Mouse (Mus musculus) MEL (cell line): Measurements from ENCODE around the gene Atp5l.

ENCODE experiments used
- BHLHE40 ChIP-seq: IDR thresholded peaks from 2 replicates; pipeline ENCODE4 v1.6.1; 2012; ENCODE audit warnings: low read depth, mild to moderate bottlenecking, inconsistent platforms, low read length, improper control_type of control experiment, borderline replicate concordance
- CTCF ChIP-seq, 3 experiments: IDR thresholded peaks in 2 of 3; conservative IDR thresholded peaks in 1 of 3; 2 replicates each; pipeline ENCODE4 v1.5.1; 2011 to 2012; ENCODE audit warnings: low read length in 3 of 3, low read depth in 2 of 3, mild to moderate bottlenecking in 2 of 3, improper control_type of control experiment in 1 of 3, inconsistent platforms in 1 of 3, mixed read lengths in 1 of 3, moderate library complexity in 1 of 3; ENCODE audit not compliant: control insufficient read depth in 1 of 3, insufficient read depth in 1 of 3, poor library complexity in 1 of 3, severe bottlenecking in 1 of 3
- ETS1 ChIP-seq: IDR thresholded peaks from 2 replicates; pipeline ENCODE4 v1.6.1; 2012; ENCODE audit warnings: low read depth, mild to moderate bottlenecking, inconsistent platforms, low read length, improper control_type of control experiment, moderate library complexity
- GATA1 ChIP-seq: IDR thresholded peaks from 2 replicates; pipeline ENCODE4 v1.6.1; 2011; ENCODE audit warnings: low read depth, low read length, improper control_type of control experiment
- JUND ChIP-seq: IDR thresholded peaks from 2 replicates; pipeline ENCODE4 v1.6.1; 2011; ENCODE audit warnings: low read depth, mild to moderate bottlenecking, improper control_type of control experiment, low read length
- NELFE ChIP-seq: IDR thresholded peaks from 2 replicates; pipeline ENCODE4 v1.6.1; 2011; ENCODE audit warnings: low read depth, low read length, improper control_type of control experiment
- NRF1 ChIP-seq: IDR thresholded peaks from 2 replicates; pipeline ENCODE4 v1.6.1; 2014; ENCODE audit warnings: low read depth, mild to moderate bottlenecking, inconsistent platforms, low read length, improper control_type of control experiment, moderate library complexity; ENCODE audit not compliant: poor library complexity, insufficient read depth, severe bottlenecking
- POLR2A ChIP-seq, 2 experiments: IDR thresholded peaks; 2 replicates each; pipeline ENCODE4 v1.6.1; 2011 to 2012; ENCODE audit warnings: low read length in 2 of 2, mild to moderate bottlenecking in 2 of 2, control low read depth in 1 of 2, improper control_type of control experiment in 1 of 2, low read depth in 1 of 2, moderate library complexity in 1 of 2; ENCODE audit not compliant: control insufficient read depth in 1 of 2, insufficient read depth in 1 of 2, poor library complexity in 1 of 2
- ZC3H11A ChIP-seq: IDR thresholded peaks from 2 replicates; pipeline ENCODE4 v1.6.1; 2012; ENCODE audit warnings: low read depth, mild to moderate bottlenecking, inconsistent platforms, low read length, improper control_type of control experiment

DNA sequence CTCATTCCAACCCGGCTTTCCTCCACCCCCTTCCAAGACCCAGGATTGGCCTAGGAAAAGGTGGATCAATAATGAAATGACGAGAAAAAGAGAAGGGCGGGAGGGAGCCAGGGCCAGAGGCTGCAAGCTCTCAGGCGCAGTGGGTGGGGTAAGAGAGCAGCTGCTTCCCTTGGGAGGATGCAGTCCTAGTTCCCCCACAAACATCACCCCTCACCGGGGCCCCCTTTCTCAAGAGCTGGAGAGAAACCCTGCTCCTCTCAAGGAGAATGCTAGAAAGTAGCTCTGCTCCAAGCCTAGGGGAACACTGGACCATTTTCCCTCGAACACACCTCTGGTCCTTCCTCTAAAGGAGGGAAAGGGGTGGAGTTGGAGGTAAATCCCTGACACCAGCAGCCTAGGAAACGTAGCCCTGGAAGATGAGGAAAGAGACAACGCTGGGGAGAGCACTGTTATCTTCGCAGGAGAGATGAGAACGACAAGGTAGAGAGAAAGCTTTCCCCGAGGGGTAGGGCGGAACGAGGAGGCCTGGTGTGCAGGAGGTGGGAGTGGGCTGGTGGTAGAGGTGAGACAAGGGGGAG is 40.8 kb downstream of the Atp5l start:
- TF ChIP-seq CTCF (IDR thresholded peaks at IDR 0.05 in 2 of 3, conservative IDR thresholded peaks at IDR 0.05 in 1 of 3; ENCODE audit: control insufficient read depth in 1 of 3, insufficient read depth in 1 of 3, low read depth in 2 of 3, low read length in 3 of 3, poor library complexity in 1 of 3, severe bottlenecking in 1 of 3): no peak
- no peak for TF ChIP-seq ZC3H11A
- no peak for TF ChIP-seq POLR2A (IDR thresholded peaks at IDR 0.05; ENCODE audit: control insufficient read depth in 1 of 2, insufficient read depth in 1 of 2, low read depth in 1 of 2, low read length in 2 of 2, poor library complexity in 1 of 2)
- TF ChIP-seq NRF1: no peak
- TF ChIP-seq NELFE: no peak
- no peak for TF ChIP-seq BHLHE40
- TF ChIP-seq GATA1: no peak
- TF ChIP-seq ETS1: no peak
- no peak for TF ChIP-seq JUND
